In the genomic region with DNA sequence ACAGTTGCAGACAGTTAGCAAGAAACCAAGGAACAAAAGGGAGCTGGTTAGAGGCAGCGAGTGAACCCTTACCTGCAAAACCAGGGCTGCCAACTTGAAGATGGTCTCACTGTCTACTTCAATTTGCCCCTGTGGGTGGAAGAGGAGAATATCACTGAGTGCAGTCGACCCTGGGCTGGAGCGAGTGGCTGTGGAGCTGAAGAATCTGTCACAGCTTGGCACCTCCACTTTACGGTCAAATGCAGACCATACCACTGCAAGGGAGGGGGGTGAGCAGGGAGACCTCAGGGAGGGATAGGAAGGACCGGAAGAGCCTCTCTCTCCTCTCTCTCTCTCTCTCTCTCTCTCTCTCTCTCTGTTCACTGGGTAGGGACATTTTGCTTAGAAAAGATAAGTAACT, we compare ENCODE assay signal across 9 mouse cellular contexts.
DNase-seq lines count a peak whose midpoint lies in the region; ATAC-seq lines count a peak whose summit lies in the region.
"Had no signal": no experiment of that assay in that cellular context is flagged by ENCODE, and none has a peak within 500 bp of the region (broad histone marks: within the 10 kb centered on the region; RNA-seq: fewer than 3 reads in every experiment).

No protein-coding gene starts in this region.

- no peaks in the 10 kb centered on the region for H3K36me3 ChIP-seq in kidney, embryonic 15.5 days
- H3K36me3 ChIP-seq in forebrain, embryonic 12.5 days (replicated peaks): no peaks in the 10 kb centered on the region
- H3K36me3 ChIP-seq in liver, embryonic 12.5 days: no peaks in the 10 kb centered on the region

- no peaks in the 10 kb centered on the region for H3K27me3 ChIP-seq in kidney, embryonic 15.5 days
- H3K27me3 ChIP-seq in forebrain, embryonic 12.5 days: peaks cover 21% of the 10 kb centered on the region
- no peaks in the 10 kb centered on the region for H3K27me3 ChIP-seq in liver, embryonic 12.5 days (replicated peaks)

- peak; percentile 63; the same call in 1 of the 2 replicates for ATAC-seq in kidney, embryonic 15.5 days (replicated peaks; ENCODE audit: low FRiP score)
- 0 out of 2 replicates have a peak, but pooled peaks have one; percentile 13 for ATAC-seq in forebrain, embryonic 12.5 days (ENCODE audit: low FRiP score)
- ATAC-seq in liver, embryonic 12.5 days: no peak

- 0 out of 2 replicates have a peak overlapping the region, but pooled peaks have one; percentile 7 for H3K9ac ChIP-seq in kidney, embryonic 15.5 days
- H3K9ac ChIP-seq in forebrain, embryonic 12.5 days: no peak overlapping the region
- 0 out of 2 replicates have a peak overlapping the region, but pooled peaks have one; percentile 22 for H3K9ac ChIP-seq in liver, embryonic 12.5 days

- H3K9me3 ChIP-seq in kidney, embryonic 15.5 days (replicated peaks): no peaks in the 10 kb centered on the region
- H3K9me3 ChIP-seq in forebrain, embryonic 12.5 days: no peaks in the 10 kb centered on the region
- H3K9me3 ChIP-seq in liver, embryonic 12.5 days (replicated peaks): no peaks in the 10 kb centered on the region

- no peak for DNase-seq in kidney, adult 18-20 months
- peak; percentile 92 for DNase-seq in retina, postnatal 1 day
- no peak for DNase-seq in ovary, postnatal 14 days (ENCODE audit: low spot score)
- DNase-seq in MN1 (ENCODE audit: low spot score): no peak
- DNase-seq in gastrocnemius, adult 8-10 months (ENCODE audit: low spot score in 2 of 2): no peak

- peaks cover 52% of the 10 kb centered on the region for H3K4me1 ChIP-seq in kidney, embryonic 15.5 days
- peaks cover 65% of the 10 kb centered on the region for H3K4me1 ChIP-seq in forebrain, embryonic 12.5 days
- H3K4me1 ChIP-seq in liver, embryonic 12.5 days: peaks cover 42% of the 10 kb centered on the region

- H3K27ac ChIP-seq in kidney, embryonic 15.5 days: 0 out of 2 replicates have a peak overlapping the region, but pooled peaks have one; percentile 13
- no peak overlapping the region for H3K27ac ChIP-seq in forebrain, embryonic 12.5 days
- H3K27ac ChIP-seq in liver, embryonic 12.5 days: peak overlapping the region; percentile 54; the same call in 1 of the 2 replicates
- H3K27ac ChIP-seq: macrophage had no signal

- 9% methylated on average over 5 of the region's 5 CpGs for WGBS in kidney, embryonic 15.5 days
- 5% methylated on average over 5 of the region's 5 CpGs for WGBS in forebrain, embryonic 12.5 days
- WGBS in liver, embryonic 12.5 days (ENCODE audit: insufficient replicate concordance): 19% methylated on average over 5 of the region's 5 CpGs

- H3K4me2 ChIP-seq in kidney, embryonic 15.5 days: peak overlapping the region; percentile 50
- H3K4me2 ChIP-seq in forebrain, embryonic 12.5 days: peak overlapping the region; percentile 46
- H3K4me2 ChIP-seq in liver, embryonic 12.5 days: peak overlapping the region; percentile 48

- H3K4me3 ChIP-seq in kidney, embryonic 15.5 days (replicated peaks): peak overlapping the region; percentile 24
- peak overlapping the region; percentile 35 for H3K4me3 ChIP-seq in forebrain, embryonic 12.5 days (replicated peaks)
- peak overlapping the region; percentile 44 for H3K4me3 ChIP-seq in liver, embryonic 12.5 days
